Mouse (Mus musculus): ENCODE data around the gene Mtmr4.

The Mtmr4 gene

GRCm38 (mm10) chr11:87581933-87582710 is 9.8 kb upstream of the Mtmr4 start:
- DNase-seq, result no peak

- no peak for DNase-seq
Measured at GRCm38 (mm10) chr11:87583291-87584034, 8.5 kb upstream of the Mtmr4 start.

- peak; percentile 78 for DNase-seq
Measured at GRCm38 (mm10) chr11:87584711-87585505, 7.1 kb upstream of the Mtmr4 start.

- DNase-seq, result no peak
Measured at GRCm38 (mm10) chr11:87587211-87587874, 4.6 kb upstream of the Mtmr4 start.

- no peak for DNase-seq
Measured at GRCm38 (mm10) chr11:87589605-87590004, 2.4 kb upstream of the Mtmr4 start.

- peak; percentile 59 for DNase-seq
Measured at GRCm38 (mm10) chr11:87590841-87591525, 979 bp upstream of the Mtmr4 start.

- no peak for DNase-seq
Measured at GRCm38 (mm10) chr11:87592354-87592695, 363 bp downstream of the Mtmr4 start.

- peak; percentile 59 for DNase-seq
Measured at GRCm38 (mm10) chr11:87592713-87593598, 994 bp downstream of the Mtmr4 start.

GRCm38 (mm10) chr11:87595327-87595841 is 3.4 kb downstream of the Mtmr4 start:
- peak; percentile 92 for DNase-seq

GRCm38 (mm10) chr11:87595976-87596375 is 4.0 kb downstream of the Mtmr4 start:
- DNase-seq, result no peak

GRCm38 (mm10) chr11:87596492-87596891 is 4.5 kb downstream of the Mtmr4 start:
- DNase-seq, result no peak

GRCm38 (mm10) chr11:87597061-87597460 is 5.1 kb downstream of the Mtmr4 start:
- no peak for DNase-seq

GRCm38 (mm10) chr11:87599395-87600089 is 7.6 kb downstream of the Mtmr4 start:
- no peak for DNase-seq

- DNase-seq, result no peak
Measured at GRCm38 (mm10) chr11:87600322-87600853, 8.4 kb downstream of the Mtmr4 start.

- no peak for DNase-seq
Measured at GRCm38 (mm10) chr11:87602234-87602633, 10.3 kb downstream of the Mtmr4 start.

- DNase-seq, result no peak
Measured at GRCm38 (mm10) chr11:87603571-87603970, 11.6 kb downstream of the Mtmr4 start.

- no peak for DNase-seq
Measured at GRCm38 (mm10) chr11:87609264-87609663, 17.3 kb downstream of the Mtmr4 start.

GRCm38 (mm10) chr11:87611547-87611946 is 19.6 kb downstream of the Mtmr4 start:
- no peak for DNase-seq

GRCm38 (mm10) chr11:87613972-87614371 is 22.0 kb downstream of the Mtmr4 start:
- DNase-seq, result no peak

GRCm38 (mm10) chr11:87615551-87615950 is 23.6 kb downstream of the Mtmr4 start:
- no peak for DNase-seq
